Mouse (Mus musculus) retina, adult 2 months (tissue): ENCODE data around the gene Ly86.

ENCODE experiments used
- DNase-seq: peaks from one replicate; pipeline ENCODE4 v3.0.0-alpha.2; 2012; ENCODE audit warnings: low read depth, low spot score

Gene Ly86

GRCm38 (mm10) chr13:37353016-37353415 is 8.0 kb downstream of the Ly86 start:
- no peak for DNase-seq

DNA sequence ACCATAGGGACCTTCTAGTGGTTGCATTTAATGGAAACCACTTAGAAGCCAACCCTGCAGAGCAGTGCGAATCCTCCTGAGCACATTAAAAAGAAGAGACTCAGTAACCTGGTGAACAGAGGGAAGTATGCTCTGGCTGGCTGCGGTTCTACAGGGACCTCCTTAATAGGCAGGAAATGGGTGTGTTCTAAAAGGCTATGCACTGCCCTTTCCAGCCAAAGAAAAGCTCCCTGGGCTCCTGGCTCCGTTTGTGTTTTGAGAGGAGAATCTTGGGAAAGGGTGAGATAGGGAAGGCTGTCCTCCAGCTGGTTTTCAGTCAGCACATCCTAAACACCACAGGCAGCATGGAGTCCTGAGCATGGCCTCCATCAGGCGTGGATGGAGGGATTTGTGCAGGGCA is 8.9 kb downstream of the Ly86 start:
- no peak for DNase-seq

DNA sequence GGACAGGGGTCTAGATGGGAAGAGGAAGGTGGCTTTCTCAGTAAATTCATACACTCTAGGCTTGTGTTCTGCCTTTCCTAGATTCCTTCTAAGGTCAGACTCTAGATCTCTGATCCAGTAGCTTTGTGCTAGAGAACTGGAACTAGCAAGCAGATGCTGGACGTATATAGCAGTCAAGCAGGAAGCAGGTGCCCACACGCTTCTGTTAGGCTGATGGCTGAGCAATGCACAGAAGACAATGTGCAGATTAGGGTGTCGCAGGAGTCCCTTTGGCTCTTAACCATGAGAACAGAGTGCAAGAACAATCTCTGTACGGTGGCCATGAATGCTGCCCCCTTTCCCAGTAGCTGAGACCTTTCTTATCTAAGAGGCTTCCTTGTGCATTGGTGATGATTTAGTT is 9.4 kb downstream of the Ly86 start:
- DNase-seq, result no peak

DNA sequence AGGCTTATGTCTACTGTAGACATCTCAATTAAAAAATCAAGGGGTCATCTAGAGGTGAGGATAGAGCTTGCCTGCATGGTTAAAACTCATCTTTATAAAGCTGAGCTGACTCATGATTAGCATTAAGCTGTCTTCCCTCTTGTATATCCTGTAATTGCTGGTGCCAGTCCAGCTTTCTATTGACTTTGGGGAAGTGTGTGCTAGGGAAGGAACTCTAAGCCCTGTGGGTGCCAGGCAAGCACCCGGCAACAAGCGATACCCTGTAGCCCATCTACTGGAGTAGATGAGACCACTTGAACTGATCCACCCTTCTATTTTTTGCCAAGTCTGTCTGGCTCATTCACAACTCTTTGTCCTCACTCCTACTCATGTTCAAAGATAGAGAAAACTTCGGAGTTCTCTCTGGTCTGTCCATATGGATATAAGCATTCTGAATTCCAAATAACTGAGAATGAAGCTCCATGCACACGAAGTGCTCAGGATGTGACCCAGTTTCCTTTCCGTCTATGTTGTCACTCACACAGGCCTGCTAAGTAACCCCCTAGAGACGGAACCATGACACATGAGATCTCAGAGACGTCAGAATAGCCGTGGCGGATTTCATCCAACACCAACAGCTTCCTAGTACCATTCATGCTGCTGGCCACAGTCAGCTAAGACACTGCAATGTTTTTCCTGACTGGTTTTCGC is 10.8 kb downstream of the Ly86 start:
- DNase-seq, result no peak

GRCm38 (mm10) chr13:37356549-37356948 is 11.5 kb downstream of the Ly86 start:
- DNase-seq, result no peak

DNA sequence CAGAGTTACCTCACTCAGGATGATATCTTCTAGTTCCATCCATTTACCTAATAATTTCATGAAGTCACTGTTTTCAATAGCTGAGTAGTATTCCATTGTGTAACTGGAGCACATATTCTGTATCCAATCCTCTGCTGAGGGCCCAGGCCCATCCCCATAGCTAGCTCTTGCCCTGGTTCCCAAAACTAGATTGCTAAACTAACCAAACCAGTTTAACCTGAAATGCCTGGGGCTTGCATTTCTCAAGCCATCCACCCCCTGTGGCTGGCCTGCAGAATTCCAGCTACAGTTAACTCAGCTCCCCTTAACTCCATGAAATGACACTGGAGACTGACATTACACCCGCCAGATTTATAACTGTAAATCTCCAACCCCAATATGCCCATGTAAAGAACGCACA is 13.1 kb downstream of the Ly86 start:
- DNase-seq, result no peak

DNA sequence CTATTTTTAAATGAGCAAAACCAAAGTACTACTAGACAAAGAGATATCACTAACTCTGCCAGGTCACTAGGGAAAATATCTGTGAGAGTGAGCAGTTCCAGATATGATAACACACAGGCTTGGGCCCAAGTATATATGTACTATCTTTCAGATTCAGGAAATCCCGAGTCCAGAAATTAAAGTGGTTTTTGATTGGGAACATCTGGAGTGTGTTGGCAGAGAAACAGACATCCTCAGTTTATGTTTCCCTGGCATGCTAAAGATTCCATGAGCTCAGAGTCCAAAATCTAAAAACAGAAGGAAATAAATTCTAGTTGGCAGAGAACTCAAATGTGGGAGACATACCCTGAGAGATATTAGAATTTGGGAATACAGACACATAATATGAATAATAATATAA is 16.2 kb downstream of the Ly86 start:
- DNase-seq, result no peak

DNA sequence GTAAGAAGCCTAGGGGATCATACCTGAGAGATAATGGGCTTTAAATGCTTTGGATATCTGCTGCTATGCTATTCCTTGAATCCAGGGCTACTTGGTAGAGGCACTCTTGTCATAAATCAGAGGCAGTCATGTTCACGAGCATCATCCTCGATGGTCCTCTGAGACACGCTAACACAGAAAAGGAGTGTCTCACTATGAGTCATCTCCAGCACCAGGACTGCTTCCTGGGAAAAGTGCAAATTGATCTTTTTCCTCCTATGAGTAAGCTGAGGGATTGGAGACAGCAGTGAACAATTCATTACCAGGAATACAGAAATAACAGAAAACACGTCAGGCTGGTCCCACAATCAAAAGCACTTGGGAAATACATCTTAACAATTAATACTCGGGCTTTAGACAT is 19.3 kb downstream of the Ly86 start:
- no peak for DNase-seq

GRCm38 (mm10) chr13:37376411-37376810 is 31.4 kb downstream of the Ly86 start:
- DNase-seq, result no peak

DNA sequence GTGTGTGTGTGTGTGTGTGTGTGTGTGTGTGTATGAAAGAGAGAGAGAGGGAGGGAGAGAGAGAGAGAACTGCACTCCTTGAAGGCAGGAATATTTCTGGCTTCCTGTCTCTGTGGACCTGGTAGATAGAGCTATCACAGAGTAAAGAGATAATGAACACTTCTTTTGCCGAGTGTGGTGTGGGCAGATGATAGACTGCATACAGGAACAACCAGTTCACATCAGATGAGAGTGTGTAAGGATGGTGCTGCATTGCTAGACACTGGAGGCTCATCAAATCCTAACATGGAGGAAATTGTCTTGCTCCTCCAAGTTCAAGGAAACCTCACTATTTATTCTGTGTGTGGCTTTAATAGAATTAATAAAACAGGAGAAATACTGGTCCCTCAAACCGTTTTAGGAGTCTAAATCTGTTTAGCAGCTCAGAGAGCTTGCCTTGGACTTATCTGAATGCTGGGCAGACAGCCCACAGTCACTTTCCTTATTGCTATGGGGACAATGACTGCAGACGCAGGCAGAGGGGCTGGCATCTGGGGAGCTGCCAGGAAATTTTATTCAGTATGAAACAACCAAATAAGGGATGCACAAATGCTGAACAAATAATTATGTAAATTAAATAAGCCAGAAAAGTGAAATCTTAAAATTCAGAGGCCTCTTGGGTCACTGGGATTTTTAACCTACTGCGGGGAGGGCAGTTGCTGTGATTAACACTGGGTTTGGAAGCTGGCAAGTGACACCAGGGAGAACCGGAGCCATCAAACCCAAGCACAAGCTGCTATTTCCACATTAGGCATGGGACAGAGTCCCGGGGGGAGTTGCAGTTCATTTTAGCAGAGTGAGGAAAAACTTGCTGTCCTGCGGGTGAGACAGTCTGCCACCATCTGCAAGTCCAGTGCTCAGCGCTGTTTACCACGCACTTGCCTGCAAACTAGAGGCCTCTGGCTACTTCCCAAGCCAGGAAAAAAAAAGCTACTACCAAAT is 43.5 kb downstream of the Ly86 start:
- no peak for DNase-seq

DNA sequence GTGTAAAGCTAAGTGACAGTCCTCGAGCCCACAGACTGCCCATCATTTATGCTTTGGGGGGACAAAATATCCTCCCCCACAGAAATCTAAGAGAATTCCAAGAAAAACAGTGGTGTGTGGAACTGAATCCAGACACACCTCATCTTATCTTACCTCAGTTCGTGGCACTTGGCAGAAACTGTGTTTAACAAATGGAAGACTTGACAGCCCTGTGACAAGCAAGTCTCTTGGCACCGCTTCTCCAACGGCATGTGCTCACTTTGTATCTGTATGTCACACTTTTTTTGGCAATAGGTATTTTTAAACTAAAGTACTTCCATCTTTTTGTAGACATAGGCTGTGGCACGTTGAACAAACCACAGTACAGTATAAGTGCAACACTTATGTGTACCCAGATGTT is 44.3 kb downstream of the Ly86 start:
- no peak for DNase-seq

GRCm38 (mm10) chr13:37398791-37399190 is 53.8 kb downstream of the Ly86 start:
- DNase-seq, result no peak

DNA sequence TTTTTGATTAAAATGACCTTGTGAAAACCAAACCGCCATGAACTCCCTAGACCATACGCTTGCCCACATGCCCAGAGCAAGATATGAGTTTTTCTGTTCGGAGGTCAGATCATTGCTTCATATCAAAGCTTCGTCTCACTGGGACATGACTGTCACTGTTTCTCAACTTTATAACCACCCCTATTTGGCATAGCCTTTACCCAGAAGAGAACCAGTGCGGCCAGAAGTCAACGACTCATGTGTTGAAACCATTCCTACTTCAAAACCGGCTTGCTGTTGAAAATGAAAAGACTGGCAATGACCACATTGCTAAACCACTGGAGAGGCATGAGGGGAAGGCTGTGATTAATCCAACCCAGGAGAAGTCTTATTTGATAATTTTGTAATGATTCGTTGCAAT is 54.3 kb downstream of the Ly86 start:
- DNase-seq, result no peak

GRCm38 (mm10) chr13:37402421-37402820 is 57.4 kb downstream of the Ly86 start:
- DNase-seq, result no peak

- no peak for DNase-seq
These were observed 58.7 kb downstream of the Ly86 start for GRCm38 (mm10) chr13:37403708-37404107.

- no peak for DNase-seq
These were observed 70.7 kb downstream of the Ly86 start for GRCm38 (mm10) chr13:37415696-37416095.

DNA sequence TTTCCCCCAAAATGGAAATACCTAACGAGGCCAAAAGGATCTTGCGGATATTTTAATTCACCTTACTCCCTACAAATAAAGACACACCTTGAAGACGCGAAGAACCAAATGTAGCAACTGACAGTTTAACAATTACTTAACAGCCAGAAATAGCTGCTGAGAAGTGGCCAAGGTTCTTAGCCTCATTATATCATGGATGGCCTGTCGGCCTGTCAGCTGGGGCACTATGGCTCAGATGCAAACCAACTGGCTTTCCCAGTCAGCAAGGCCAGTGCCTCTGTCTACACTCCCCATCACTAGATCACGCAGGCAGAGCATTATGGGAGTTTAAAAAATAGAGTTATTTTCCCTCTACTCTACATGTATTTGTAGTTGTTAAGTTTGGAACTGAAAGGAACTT is 78.4 kb downstream of the Ly86 start:
- DNase-seq, result no peak

GRCm38 (mm10) chr13:37424904-37425303 is 79.9 kb downstream of the Ly86 start:
- DNase-seq, result no peak

DNA sequence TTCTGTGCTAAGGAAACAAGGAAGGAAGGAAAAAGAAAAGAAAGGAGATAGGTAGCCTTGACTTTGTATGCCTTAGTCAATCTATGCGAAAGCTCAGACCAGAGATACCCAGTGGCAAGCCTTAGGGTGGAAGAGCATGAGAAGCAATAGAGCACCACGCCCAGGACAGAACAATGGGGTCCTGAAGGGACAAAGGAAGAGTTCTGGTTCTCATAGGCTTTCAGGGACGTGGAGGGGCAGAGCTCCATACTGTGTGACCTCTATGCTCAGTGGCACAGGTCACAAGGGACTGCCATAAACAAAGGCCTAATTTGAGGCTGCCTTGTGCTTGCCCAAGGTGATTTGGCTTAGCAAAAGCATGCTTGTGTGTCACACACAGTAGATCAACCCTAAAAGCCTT is 80.4 kb downstream of the Ly86 start:
- DNase-seq, result no peak

GRCm38 (mm10) chr13:37426578-37427336 is 81.7 kb downstream of the Ly86 start:
- DNase-seq, result no peak

- DNase-seq, result no peak
These were observed 83.5 kb downstream of the Ly86 start for GRCm38 (mm10) chr13:37428496-37428895.

- no peak for DNase-seq
These were observed 84.8 kb downstream of the Ly86 start for GRCm38 (mm10) chr13:37429661-37430271.
